Mouse (Mus musculus) heart, postnatal 0 days (tissue): ENCODE results near the gene Ceacam1. TPM values are rescaled to one million over a fixed set of nuclear protein-coding genes. Genes with fewer than 3 reads are reported as not detected.
"Not testable (repeated sequence)": the region's sequence is repeated elsewhere in the genome, so short reads cannot be mapped to it uniquely, and the experiment has no call there.

ENCODE experiments used
- ATAC-seq: fragments of 200-750 bp; cut with Nextera tagmentation; 2 replicates; pipeline ENCODE4 v1.8.0; 2017; ENCODE audit warnings: low read depth, moderate number of reproducible peaks, moderate library complexity; ENCODE audit not compliant: insufficient read depth
- DNase-seq: peaks from one replicate; pipeline ENCODE4 v3.0.0-alpha.2; 2016; ENCODE audit warnings: low spot score
- H3K27ac ChIP-seq: fragments of 300-500 bp; sonication (generic); 2 replicates; pipeline ENCODE4 v1.5.1; 2014; ENCODE audit warnings: low read depth, mild to moderate bottlenecking
- H3K27me3 ChIP-seq: fragments of 300-500 bp; sonication (generic); 2 replicates; pipeline ENCODE4 v1.6.1; 2014; ENCODE audit warnings: low read length, mixed read lengths; ENCODE audit not compliant: control insufficient read depth, insufficient read depth
- H3K36me3 ChIP-seq: fragments of 300-500 bp; sonication (generic); replicated peaks from 2 replicates; pipeline ENCODE4 v1.6.1; 2014; ENCODE audit warnings: low read length, mixed read lengths; ENCODE audit not compliant: control insufficient read depth, insufficient read depth
- H3K4me1 ChIP-seq: fragments of 300-500 bp; sonication (generic); 2 replicates; pipeline ENCODE4 v1.6.1; 2014; ENCODE audit warnings: antibody characterized with exemption; ENCODE audit not compliant: control insufficient read depth, insufficient read depth
- H3K4me2 ChIP-seq: fragments of 300-500 bp; sonication (generic); 2 replicates; pipeline ENCODE4 v1.6.1; 2014; ENCODE audit warnings: low read depth, mild to moderate bottlenecking, low read length, moderate library complexity
- H3K4me3 ChIP-seq: fragments of 300-500 bp; sonication (generic); 2 replicates; pipeline ENCODE4 v1.5.1; 2014; ENCODE audit warnings: low read depth, low read length
- H3K9ac ChIP-seq: fragments of 300-500 bp; sonication (generic); replicated peaks from 2 replicates; pipeline ENCODE4 v1.6.1; 2014; ENCODE audit warnings: low read depth, low read length, mixed read lengths
- H3K9me3 ChIP-seq: fragments of 300-500 bp; sonication (generic); replicated peaks from 2 replicates; pipeline ENCODE4 v1.6.1; 2016; ENCODE audit warnings: low read length; ENCODE audit not compliant: control insufficient read depth
- CTCF ChIP-seq: IDR thresholded peaks from 2 replicates; pipeline ENCODE4 v1.5.1; 2016; ENCODE audit warnings: antibody characterized with exemption, control low read depth, low read depth
- EP300 ChIP-seq: IDR thresholded peaks from 2 replicates; pipeline ENCODE4 v1.6.1; 2016; ENCODE audit warnings: antibody characterized with exemption, low read depth
- whole genome bisulfite sequencing: fragments of 180-500 bp; shearing (Covaris S2); extraction: QIAGEN DNeasy Blood & Tissue Kit; methylation state at CpG from one replicate; pipeline ENCODE4 v1.1.7; 2014; 5-methylcytosine and 5-hydroxymethylcytosine counted together
- polyA plus RNA-seq: library from polyadenylated mRNA; unstranded; fragments of >200 nt; fragmentation: Nextera tagmentation; extraction: Ambion mirVana; gene quantifications from 2 replicates; pipeline ENCODE4 v1.2.1, GENCODE M21; 2015
- total RNA-seq: library from RNA; depleted of rRNA; stranded (reverse); fragments of >200 nt; gene quantifications from 2 replicates; pipeline ENCODE4 v1.2.3, GENCODE M21; 2014; ENCODE audit warnings: low replicate concordance

The Ceacam1 gene
- total and polyA plus RNA-seq, 2 experiments from 2014 or later = 5.5 to 12.8 TPM

- ATAC-seq = no peak
- Histone ChIP-seq H3K4me2 (no peak overlapping the region), H3K36me3 (no peaks in the 10 kb centered on the region), H3K4me3 (no peak overlapping the region), H3K9ac (no peak overlapping the region), H3K27ac (no peak overlapping the region), H3K9me3 (no peaks in the 10 kb centered on the region), H3K4me1 (no peaks in the 10 kb centered on the region), H3K27me3 (no peaks in the 10 kb centered on the region)
- TF ChIP-seq EP300 (no peak), CTCF (peak; percentile 31)
- 12% methylated on average over 1 of the region's 1 CpGs for WGBS
- DNase-seq = no peak
These were observed 8.8 kb upstream of the Ceacam1 start for GRCm38 (mm10) chr7:25486186-25486585.

- no peaks in the 10 kb centered on the region for H3K36me3 ChIP-seq
- H3K4me1 ChIP-seq = no peaks in the 10 kb centered on the region
- H3K27ac ChIP-seq = no peak overlapping the region
- no peaks in the 10 kb centered on the region for H3K9me3 ChIP-seq
- no peak overlapping the region for H3K9ac ChIP-seq
- H3K4me2 ChIP-seq = no peak overlapping the region
- H3K4me3 ChIP-seq = no peak overlapping the region
- no peaks in the 10 kb centered on the region for H3K27me3 ChIP-seq
- no peak for TF ChIP-seq EP300
- TF ChIP-seq CTCF = no peak
- 63% methylated on average over 5 of the region's 5 CpGs for WGBS
- DNase-seq = no peak
- ATAC-seq = no peak
These were observed 7.7 kb upstream of the Ceacam1 start for GRCm38 (mm10) chr7:25485061-25485460.

- Histone ChIP-seq H3K9ac (no peak overlapping the region), H3K27me3 (no peaks in the 10 kb centered on the region), H3K4me2 (no peak overlapping the region), H3K4me1 (no peaks in the 10 kb centered on the region), H3K36me3 (no peaks in the 10 kb centered on the region), H3K27ac (no peak overlapping the region), H3K4me3 (no peak overlapping the region), H3K9me3 (no peaks in the 10 kb centered on the region)
- ATAC-seq (no peak), DNase-seq (no peak)
- TF ChIP-seq EP300 = no peak
- no peak for TF ChIP-seq CTCF
- WGBS = 73% methylated on average over 8 of the region's 8 CpGs
These were observed 5.8 kb upstream of the Ceacam1 start for GRCm38 (mm10) chr7:25483133-25483735.

- H3K4me1 ChIP-seq, H3K9ac ChIP-seq, H3K4me3 ChIP-seq, H3K27me3 ChIP-seq, ATAC-seq, DNase-seq, H3K27ac ChIP-seq, H3K4me2 ChIP-seq, H3K9me3 ChIP-seq, H3K36me3 ChIP-seq: not testable (repeated sequence)
- WGBS = 50% methylated on average over 8 of the region's 8 CpGs
- 0 out of 2 replicates have a peak, but pooled peaks have one; percentile 8 for TF ChIP-seq CTCF
These were observed 3.4 kb upstream of the Ceacam1 start for GRCm38 (mm10) chr7:25480791-25481190.

GRCm38 (mm10) chr7:25479440-25479839, 2.0 kb upstream of the Ceacam1 start:
- peak; percentile 16 for DNase-seq

GRCm38 (mm10) chr7:25477752-25478093, 320 bp upstream of the Ceacam1 start:
- not testable (repeated sequence) for H3K27me3 ChIP-seq, DNase-seq, H3K9ac ChIP-seq, H3K4me3 ChIP-seq, H3K36me3 ChIP-seq, H3K9me3 ChIP-seq, H3K4me1 ChIP-seq, ATAC-seq, H3K4me2 ChIP-seq
- WGBS = 44% methylated on average over 1 of the region's 2 CpGs
- H3K27ac ChIP-seq = peak overlapping the region; percentile 76; the same call in 1 of the 2 replicates

More at GRCm38 (mm10) chr7:25479440-25479839, 2.0 kb upstream of the Ceacam1 start:
- H3K27ac ChIP-seq = no peak overlapping the region
- H3K9ac ChIP-seq = no peak overlapping the region
- no peaks in the 10 kb centered on the region for H3K27me3 ChIP-seq
- no peak overlapping the region for H3K4me2 ChIP-seq
- TF ChIP-seq CTCF = peak; percentile 64
- no peak for TF ChIP-seq EP300
- no peaks in the 10 kb centered on the region for H3K9me3 ChIP-seq
- no peaks in the 10 kb centered on the region for H3K4me1 ChIP-seq
- 4% methylated on average over 1 of the region's 1 CpGs for WGBS
- ATAC-seq = no peak
- no peaks in the 10 kb centered on the region for H3K36me3 ChIP-seq
- no peak overlapping the region for H3K4me3 ChIP-seq

GRCm38 (mm10) chr7:25471821-25472220, 5.6 kb downstream of the Ceacam1 start:
- not testable (repeated sequence) for H3K36me3 ChIP-seq, H3K4me2 ChIP-seq, H3K9me3 ChIP-seq, H3K27me3 ChIP-seq, DNase-seq, H3K27ac ChIP-seq, H3K4me3 ChIP-seq, ATAC-seq, H3K9ac ChIP-seq, H3K4me1 ChIP-seq
- WGBS = 79% methylated on average over 5 of the region's 6 CpGs

- WGBS = 54% methylated on average over 3 of the region's 3 CpGs
- not testable (repeated sequence) for H3K4me1 ChIP-seq, H3K9ac ChIP-seq, H3K4me2 ChIP-seq, H3K27me3 ChIP-seq, H3K4me3 ChIP-seq, ATAC-seq, H3K36me3 ChIP-seq, DNase-seq, H3K9me3 ChIP-seq, H3K27ac ChIP-seq
These were observed 11.8 kb downstream of the Ceacam1 start for GRCm38 (mm10) chr7:25465586-25465985.
